Mouse (Mus musculus) CD8-positive naive resting alpha-beta T cell, adult 2 months (primary cell): ENCODE data around the gene Des.

Experiments
- DNase-seq, 2 experiments: peaks; one replicate each; pipeline ENCODE4 v3.0.0; 2022; ENCODE audit warnings: low read depth in 2 of 2, low spot score in 2 of 2

Des gene

GRCm38 (mm10) chr1:75360112-75361031 is at the start of gene Des:
Des (plus strand) TSS chr1:75360329.
- no peak for DNase-seq

GRCm38 (mm10) chr1:75311694-75312093 is 48.4 kb upstream of the Des start:
- no peak for DNase-seq

- no peak for DNase-seq
Observed at GRCm38 (mm10) chr1:75315011-75315410, 45.1 kb upstream of the Des start.

- no peak for DNase-seq
Observed at GRCm38 (mm10) chr1:75315456-75316365, 44.4 kb upstream of the Des start.

GRCm38 (mm10) chr1:75316861-75317240 is 43.3 kb upstream of the Des start:
- DNase-seq: no peak

- DNase-seq: peak; percentile 100
Observed at GRCm38 (mm10) chr1:75317241-75318201, 42.6 kb upstream of the Des start, which contains the start of gene Dnpep. Dnpep (minus strand) TSS chr1:75317990.

- DNase-seq: no peak
Observed at GRCm38 (mm10) chr1:75318301-75318700, 41.8 kb upstream of the Des start.

- DNase-seq: no peak
Observed at GRCm38 (mm10) chr1:75318736-75319135, 41.4 kb upstream of the Des start.

GRCm38 (mm10) chr1:75319166-75319565 is 41.0 kb upstream of the Des start:
- DNase-seq: no peak

- no peak for DNase-seq
Observed at GRCm38 (mm10) chr1:75327461-75327860, 32.7 kb upstream of the Des start.

- DNase-seq: no peak
Observed at GRCm38 (mm10) chr1:75331271-75331670, 28.9 kb upstream of the Des start.

- DNase-seq: no peak
Observed at GRCm38 (mm10) chr1:75336461-75336860, 23.7 kb upstream of the Des start.

- DNase-seq: no peak
Observed at GRCm38 (mm10) chr1:75337097-75337496, 23.0 kb upstream of the Des start.

- DNase-seq: no peak
Observed at GRCm38 (mm10) chr1:75338091-75338694, 21.9 kb upstream of the Des start.

GRCm38 (mm10) chr1:75339337-75339736 is 20.8 kb upstream of the Des start:
- DNase-seq: no peak

GRCm38 (mm10) chr1:75340519-75340918 is 19.6 kb upstream of the Des start:
- no peak for DNase-seq

GRCm38 (mm10) chr1:75342874-75343416 is 17.2 kb upstream of the Des start:
- peak in 1 of 2 experiments; percentile 17 for DNase-seq

GRCm38 (mm10) chr1:75344291-75345035 is 15.7 kb upstream of the Des start:
- no peak for DNase-seq
